Mouse (Mus musculus) erythroblast, embryonic 14.5 days (primary cell): Measurements from ENCODE around the gene Clec2i. TPM values are rescaled to one million over a fixed set of nuclear protein-coding genes. Genes with fewer than 3 reads are reported as not detected.

Experiments used
- H3K27me3 ChIP-seq: 2 replicates; pipeline ENCODE4 v1.6.1; 2012; ENCODE audit warnings: inconsistent platforms; ENCODE audit not compliant: control insufficient read depth
- H3K36me3 ChIP-seq: 2 replicates; pipeline ENCODE4 v1.6.1; 2012; ENCODE audit warnings: mild to moderate bottlenecking, inconsistent platforms; ENCODE audit not compliant: control insufficient read depth
- H3K4me1 ChIP-seq: 2 replicates; pipeline ENCODE4 v1.6.1; 2012; ENCODE audit warnings: inconsistent platforms; ENCODE audit not compliant: control insufficient read depth
- H3K4me3 ChIP-seq: replicated peaks from 2 replicates; pipeline ENCODE3; 2012; ENCODE audit warnings: moderate library complexity, mild to moderate bottlenecking, inconsistent platforms
- H3K9me3 ChIP-seq: 2 replicates; pipeline ENCODE4 v1.6.1; 2012; ENCODE audit warnings: low read length, inconsistent platforms, mixed read lengths; ENCODE audit not compliant: control insufficient read depth
- GATA1 ChIP-seq: IDR thresholded peaks from 2 replicates; pipeline ENCODE4 v1.6.1; 2012; ENCODE audit warnings: low read length, inconsistent platforms, mixed read lengths
- TAL1 ChIP-seq: IDR thresholded peaks from 3 replicates; pipeline ENCODE4 v1.6.1; 2012; ENCODE audit warnings: low read length, inconsistent platforms, mixed read lengths
- polyA plus RNA-seq: library from polyadenylated mRNA; stranded (reverse); fragments of >175 nt; gene quantifications from 2 replicates; pipeline ENCODE4 v1.2.3, GENCODE M21; 2012

The Clec2i gene
- polyA plus RNA-seq, 1 experiment = not detected

DNA sequence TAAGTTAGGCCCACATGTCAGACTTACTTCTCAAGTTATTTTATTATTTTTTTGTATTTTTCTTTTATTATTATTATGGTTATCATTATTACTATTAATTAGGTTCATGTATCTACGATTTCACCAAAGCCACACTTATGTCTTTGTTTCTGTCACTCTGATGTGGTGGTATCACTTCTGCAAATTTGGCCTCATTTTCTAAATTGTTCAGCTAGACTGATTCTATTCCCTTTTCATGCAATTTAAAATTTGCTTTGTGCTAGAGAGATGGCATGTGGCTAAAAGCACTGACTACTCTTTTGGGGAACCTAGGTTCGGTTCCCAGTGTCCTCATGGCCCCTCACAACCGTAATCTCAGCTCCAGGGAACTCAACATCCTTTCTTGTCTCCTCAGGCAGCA is 58.2 kb downstream of the Clec2i start:
- Histone ChIP-seq H3K27me3 (no peaks in the 10 kb centered on the region), H3K4me3 (no peak overlapping the region), H3K4me1 (no peaks in the 10 kb centered on the region), H3K36me3 (no peaks in the 10 kb centered on the region), H3K9me3 (peaks cover 7% of the 10 kb centered on the region)
- no peak for TF ChIP-seq TAL1
- no peak for TF ChIP-seq GATA1

Other genes with a start within 250 kb of the Clec2i start
- gene Clec2h, start 225.2 kb upstream of the Clec2i start, polyA plus RNA-seq = not detected in 2 replicates
- not detected in 2 replicates for gene Klrb1, start 164.5 kb upstream of the Clec2i start, polyA plus RNA-seq
- gene Klrb1c, start 98.4 kb upstream of the Clec2i start, polyA plus RNA-seq = not detected in 2 replicates
- gene Gm44511, start 61.3 kb upstream of the Clec2i start, polyA plus RNA-seq = not detected in 2 replicates
- 0.02 TPM in 1 of 2 replicates, not detected in the other for gene Klrb1b, start 61.3 kb upstream of the Clec2i start, polyA plus RNA-seq
- not detected in 2 replicates for gene BC035044, start 3.5 kb downstream of the Clec2i start, polyA plus RNA-seq
- gene Clec2g, start 46.8 kb downstream of the Clec2i start, polyA plus RNA-seq = not detected in 2 replicates
- gene Klrb1f, start 158.3 kb downstream of the Clec2i start, polyA plus RNA-seq = not detected in 2 replicates
- gene Clec2e, start 213.3 kb downstream of the Clec2i start, polyA plus RNA-seq = not detected in 2 replicates